Mouse (Mus musculus) MEL (cell line): ENCODE results near the gene Hnrnpf.

Experiments
- CTCF ChIP-seq, 3 experiments: IDR thresholded peaks in 2 of 3; conservative IDR thresholded peaks in 1 of 3; 2 replicates each; pipeline ENCODE4 v1.5.1; 2011 to 2012; ENCODE audit warnings: low read length in 3 of 3, low read depth in 2 of 3, mild to moderate bottlenecking in 2 of 3, improper control_type of control experiment in 1 of 3, inconsistent platforms in 1 of 3, mixed read lengths in 1 of 3, moderate library complexity in 1 of 3; ENCODE audit not compliant: control insufficient read depth in 1 of 3, insufficient read depth in 1 of 3, poor library complexity in 1 of 3, severe bottlenecking in 1 of 3
- ZMIZ1 ChIP-seq: IDR thresholded peaks from 2 replicates; pipeline ENCODE4 v1.6.1; 2012; ENCODE audit warnings: low read depth, mild to moderate bottlenecking, inconsistent platforms, low read length, improper control_type of control experiment, moderate library complexity

DNA sequence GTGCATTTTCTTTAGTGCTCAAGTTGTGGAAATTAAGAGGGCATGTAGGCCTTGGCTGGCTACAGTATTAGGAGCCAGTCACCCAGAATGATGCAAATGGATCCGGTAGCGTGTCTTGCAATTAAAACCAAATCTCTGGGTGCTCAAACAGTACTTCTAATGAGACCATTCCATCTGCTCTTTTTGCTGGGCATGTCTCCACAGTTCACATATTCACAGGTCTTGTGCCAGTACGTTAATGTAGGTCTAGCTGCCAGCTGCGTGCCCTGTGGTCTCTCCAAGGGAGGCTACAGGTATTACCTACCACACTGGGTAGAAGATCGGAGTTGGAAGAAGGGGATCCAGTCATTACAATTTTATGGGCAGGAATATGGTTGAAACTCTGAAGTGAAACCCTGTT lies 17.9 kb downstream of the Hnrnpf start:
- TF ChIP-seq CTCF (IDR thresholded peaks at IDR 0.05 in 2 of 3, conservative IDR thresholded peaks at IDR 0.05 in 1 of 3; ENCODE audit: control insufficient read depth in 1 of 3, insufficient read depth in 1 of 3, low read depth in 2 of 3, low read length in 3 of 3, poor library complexity in 1 of 3, severe bottlenecking in 1 of 3) (no peak), ZMIZ1 (no peak)
